Mouse (Mus musculus): ENCODE measurements around the gene Arhgef10l. TPM values are rescaled to one million over a fixed set of nuclear protein-coding genes. Genes with fewer than 3 reads are reported as not detected.

Arhgef10l gene
- polyA plus RNA-seq, 1 experiment from 2014 or later: 12.1 TPM

GRCm38 (mm10) chr4:140500766-140501165 lies 165.0 kb downstream of the Arhgef10l start:
- H3K9ac ChIP-seq (ENCODE audit: low read depth, low read length): no peak overlapping the region
- no peaks in the 10 kb centered on the region for H3K36me3 ChIP-seq (ENCODE audit: control insufficient read depth, insufficient read depth, low read length)
- H3K27ac ChIP-seq (ENCODE audit: low read length): no peak overlapping the region
- H3K27me3 ChIP-seq (replicated peaks; ENCODE audit: control insufficient read depth, insufficient read depth, low read length): no peaks in the 10 kb centered on the region
- no peaks in the 10 kb centered on the region for H3K9me3 ChIP-seq (ENCODE audit: control insufficient read depth, low read length)
- H3K4me2 ChIP-seq (ENCODE audit: low read depth, low read length): no peak overlapping the region
- H3K4me1 ChIP-seq (ENCODE audit: control insufficient read depth, insufficient read depth, low read length): peaks cover 2% of the 10 kb centered on the region; the same call in 1 of the 2 replicates
- no peak for ATAC-seq
- no peak overlapping the region for H3K4me3 ChIP-seq (ENCODE audit: low read length)
- WGBS: 57% methylated on average over 7 of the region's 7 CpGs

- Histone ChIP-seq H3K27me3 (replicated peaks; ENCODE audit: control insufficient read depth, insufficient read depth, low read length) (no peaks in the 10 kb centered on the region), H3K4me2 (ENCODE audit: low read depth, low read length) (no peak overlapping the region)
- ATAC-seq: no peak
Measured at GRCm38 (mm10) chr4:140499571-140499970, 166.2 kb downstream of the Arhgef10l start.

GRCm38 (mm10) chr4:140497169-140497568 lies 168.6 kb downstream of the Arhgef10l start:
- Histone ChIP-seq H3K9ac (ENCODE audit: low read depth, low read length) (no peak overlapping the region), H3K9me3 (ENCODE audit: control insufficient read depth, low read length) (no peaks in the 10 kb centered on the region), H3K27ac (ENCODE audit: low read length) (no peak overlapping the region), H3K4me3 (ENCODE audit: low read length) (no peak overlapping the region), H3K4me2 (ENCODE audit: low read depth, low read length) (no peak overlapping the region), H3K27me3 (replicated peaks; ENCODE audit: control insufficient read depth, insufficient read depth, low read length) (no peaks in the 10 kb centered on the region), H3K36me3 (ENCODE audit: control insufficient read depth, insufficient read depth, low read length) (no peaks in the 10 kb centered on the region), H3K4me1 (ENCODE audit: control insufficient read depth, insufficient read depth, low read length) (peaks cover 2% of the 10 kb centered on the region; the same call in 1 of the 2 replicates)
- ATAC-seq: no peak
- WGBS: 50% methylated on average over 20 of the region's 20 CpGs

More at GRCm38 (mm10) chr4:140499571-140499970, 166.2 kb downstream of the Arhgef10l start:
- H3K27ac ChIP-seq (ENCODE audit: low read length): no peak overlapping the region
- H3K9me3 ChIP-seq (ENCODE audit: control insufficient read depth, low read length): no peaks in the 10 kb centered on the region
- no peak overlapping the region for H3K9ac ChIP-seq (ENCODE audit: low read depth, low read length)
- no peaks in the 10 kb centered on the region for H3K36me3 ChIP-seq (ENCODE audit: control insufficient read depth, insufficient read depth, low read length)
- H3K4me3 ChIP-seq (ENCODE audit: low read length): no peak overlapping the region
- 81% methylated on average over 6 of the region's 6 CpGs for WGBS
- peaks cover 2% of the 10 kb centered on the region; the same call in 1 of the 2 replicates for H3K4me1 ChIP-seq (ENCODE audit: control insufficient read depth, insufficient read depth, low read length)

DNA sequence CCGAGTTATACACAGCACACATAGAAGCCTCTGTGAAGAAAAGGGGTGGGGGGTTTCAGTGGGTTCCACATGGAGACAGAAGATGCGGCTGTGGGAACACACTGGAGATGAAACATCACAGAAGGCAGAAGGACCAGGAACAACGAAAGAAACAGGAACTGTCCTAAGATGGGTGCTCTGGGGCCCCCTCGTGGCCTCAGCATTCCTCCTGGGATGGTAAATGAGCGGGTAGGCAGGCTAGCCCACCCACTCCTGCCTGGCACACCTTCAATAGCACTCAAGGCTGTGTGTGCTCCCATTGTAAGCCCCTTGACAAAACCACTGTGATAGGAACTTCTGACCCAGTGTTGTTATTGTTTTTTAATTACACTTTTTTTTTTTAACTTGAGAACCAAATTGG lies 174.3 kb downstream of the Arhgef10l start:
- Histone ChIP-seq H3K27ac (ENCODE audit: low read length) (no peak overlapping the region), H3K9me3 (ENCODE audit: control insufficient read depth, low read length) (no peaks in the 10 kb centered on the region), H3K4me1 (ENCODE audit: control insufficient read depth, insufficient read depth, low read length) (no peaks in the 10 kb centered on the region), H3K4me2 (ENCODE audit: low read depth, low read length) (no peak overlapping the region), H3K9ac (ENCODE audit: low read depth, low read length) (no peak overlapping the region), H3K4me3 (ENCODE audit: low read length) (no peak overlapping the region), H3K27me3 (replicated peaks; ENCODE audit: control insufficient read depth, insufficient read depth, low read length) (no peaks in the 10 kb centered on the region), H3K36me3 (ENCODE audit: control insufficient read depth, insufficient read depth, low read length) (no peaks in the 10 kb centered on the region)
- 39% methylated on average over 5 of the region's 5 CpGs for WGBS
- no peak for ATAC-seq

- H3K9ac ChIP-seq (ENCODE audit: low read depth, low read length): no peak overlapping the region
- H3K36me3 ChIP-seq (ENCODE audit: control insufficient read depth, insufficient read depth, low read length): no peaks in the 10 kb centered on the region
- H3K27ac ChIP-seq (ENCODE audit: low read length): no peak overlapping the region
- H3K4me1 ChIP-seq (ENCODE audit: control insufficient read depth, insufficient read depth, low read length): no peaks in the 10 kb centered on the region
- 64% methylated on average over 12 of the region's 12 CpGs for WGBS
- H3K27me3 ChIP-seq (replicated peaks; ENCODE audit: control insufficient read depth, insufficient read depth, low read length): no peaks in the 10 kb centered on the region
- no peaks in the 10 kb centered on the region for H3K9me3 ChIP-seq (ENCODE audit: control insufficient read depth, low read length)
- no peak overlapping the region for H3K4me2 ChIP-seq (ENCODE audit: low read depth, low read length)
- no peak overlapping the region for H3K4me3 ChIP-seq (ENCODE audit: low read length)
- no peak for ATAC-seq
Measured at GRCm38 (mm10) chr4:140485442-140485841, 180.4 kb downstream of the Arhgef10l start.

- WGBS: 81% methylated on average over 11 of the region's 11 CpGs
- Histone ChIP-seq H3K9me3 (ENCODE audit: control insufficient read depth, low read length) (no peaks in the 10 kb centered on the region), H3K27me3 (replicated peaks; ENCODE audit: control insufficient read depth, insufficient read depth, low read length) (no peaks in the 10 kb centered on the region)
Measured at GRCm38 (mm10) chr4:140483134-140483533, 182.7 kb downstream of the Arhgef10l start.

GRCm38 (mm10) chr4:140480369-140481067 lies 185.3 kb downstream of the Arhgef10l start:
- Histone ChIP-seq H3K27ac (ENCODE audit: low read length) (no peak overlapping the region), H3K4me1 (ENCODE audit: control insufficient read depth, insufficient read depth, low read length) (peaks cover 6% of the 10 kb centered on the region; the same call in 1 of the 2 replicates), H3K27me3 (replicated peaks; ENCODE audit: control insufficient read depth, insufficient read depth, low read length) (no peaks in the 10 kb centered on the region), H3K9me3 (ENCODE audit: control insufficient read depth, low read length) (no peaks in the 10 kb centered on the region), H3K36me3 (ENCODE audit: control insufficient read depth, insufficient read depth, low read length) (no peaks in the 10 kb centered on the region), H3K4me2 (ENCODE audit: low read depth, low read length) (no peak overlapping the region), H3K4me3 (ENCODE audit: low read length) (no peak overlapping the region), H3K9ac (ENCODE audit: low read depth, low read length) (no peak overlapping the region)
- WGBS: 23% methylated on average over 15 of the region's 15 CpGs
- ATAC-seq: no peak

More at GRCm38 (mm10) chr4:140483134-140483533, 182.7 kb downstream of the Arhgef10l start:
- Histone ChIP-seq H3K4me3 (ENCODE audit: low read length) (no peak overlapping the region), H3K4me1 (ENCODE audit: control insufficient read depth, insufficient read depth, low read length) (peaks cover 6% of the 10 kb centered on the region; the same call in 1 of the 2 replicates), H3K36me3 (ENCODE audit: control insufficient read depth, insufficient read depth, low read length) (no peaks in the 10 kb centered on the region), H3K27ac (ENCODE audit: low read length) (no peak overlapping the region), H3K4me2 (ENCODE audit: low read depth, low read length) (no peak overlapping the region), H3K9ac (ENCODE audit: low read depth, low read length) (no peak overlapping the region)
- no peak for ATAC-seq

GRCm38 (mm10) chr4:140475194-140475593 lies 190.6 kb downstream of the Arhgef10l start:
- 72% methylated on average over 8 of the region's 8 CpGs for WGBS

DNA sequence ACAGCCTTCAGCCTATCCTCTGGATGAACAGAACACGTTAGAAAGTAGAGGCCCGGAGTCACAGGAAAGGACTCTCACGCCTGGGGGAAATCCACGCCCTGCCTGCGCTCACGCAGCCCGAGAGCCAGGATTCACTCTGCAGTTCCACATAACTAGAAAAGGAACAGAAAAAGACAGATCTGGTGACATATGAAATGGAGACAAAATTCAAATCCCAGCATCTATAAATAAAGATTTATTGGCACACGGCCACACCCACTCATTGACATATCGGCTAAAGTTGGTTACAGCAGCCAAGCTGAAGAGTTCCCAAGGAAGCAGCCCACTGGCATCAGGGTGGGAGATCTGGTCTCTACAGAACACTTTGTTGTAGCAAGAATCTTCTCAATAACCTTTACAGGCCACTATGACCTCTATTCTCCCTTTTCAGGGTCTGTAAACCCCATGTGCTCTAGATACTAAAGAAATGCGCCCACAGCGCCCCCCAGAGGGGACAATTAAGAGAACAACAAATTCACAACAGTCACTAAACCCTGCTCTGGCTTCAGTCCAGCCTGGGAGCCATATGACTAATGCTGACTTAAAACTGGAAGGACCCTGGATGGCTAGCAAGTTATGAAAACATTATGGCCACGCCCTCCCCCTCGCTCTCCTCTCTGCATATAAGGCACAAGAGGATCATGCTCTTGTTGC lies 195.9 kb downstream of the Arhgef10l start:
- no peaks in the 10 kb centered on the region for H3K27me3 ChIP-seq (replicated peaks; ENCODE audit: control insufficient read depth, insufficient read depth, low read length)
- no peak overlapping the region for H3K9ac ChIP-seq (ENCODE audit: low read depth, low read length)
- no peaks in the 10 kb centered on the region for H3K4me1 ChIP-seq (ENCODE audit: control insufficient read depth, insufficient read depth, low read length)
- H3K27ac ChIP-seq (ENCODE audit: low read length): no peak overlapping the region
- H3K9me3 ChIP-seq (ENCODE audit: control insufficient read depth, low read length): no peaks in the 10 kb centered on the region
- no peak overlapping the region for H3K4me3 ChIP-seq (ENCODE audit: low read length)
- no peaks in the 10 kb centered on the region for H3K36me3 ChIP-seq (ENCODE audit: control insufficient read depth, insufficient read depth, low read length)
- 67% methylated on average over 13 of the region's 13 CpGs for WGBS
- no peak overlapping the region for H3K4me2 ChIP-seq (ENCODE audit: low read depth, low read length)
- no peak for ATAC-seq

More at GRCm38 (mm10) chr4:140475194-140475593, 190.6 kb downstream of the Arhgef10l start:
- no peaks in the 10 kb centered on the region for H3K36me3 ChIP-seq (ENCODE audit: control insufficient read depth, insufficient read depth, low read length)
- no peak overlapping the region for H3K27ac ChIP-seq (ENCODE audit: low read length)
- no peaks in the 10 kb centered on the region for H3K9me3 ChIP-seq (ENCODE audit: control insufficient read depth, low read length)
- no peak overlapping the region for H3K4me2 ChIP-seq (ENCODE audit: low read depth, low read length)
- no peak overlapping the region for H3K4me3 ChIP-seq (ENCODE audit: low read length)
- no peak overlapping the region for H3K9ac ChIP-seq (ENCODE audit: low read depth, low read length)
- no peaks in the 10 kb centered on the region for H3K27me3 ChIP-seq (replicated peaks; ENCODE audit: control insufficient read depth, insufficient read depth, low read length)
- H3K4me1 ChIP-seq (ENCODE audit: control insufficient read depth, insufficient read depth, low read length): peaks cover 6% of the 10 kb centered on the region; the same call in 1 of the 2 replicates
- ATAC-seq: no peak
